Mouse (Mus musculus) embryonic facial prominence, embryonic 12.5 days (tissue): ENCODE measurements around the gene Gpr132. TPM values are rescaled to one million over a fixed set of nuclear protein-coding genes. Genes with fewer than 3 reads are reported as not detected.

Source experiments
- ATAC-seq: fragments of 200-750 bp; cut with Nextera tagmentation; 2 replicates; pipeline ENCODE4 v1.8.0; 2017; ENCODE audit not compliant: insufficient number of reproducible peaks, insufficient read depth, low FRiP score, low TSS enrichment
- H3K27ac ChIP-seq: fragments of 300-500 bp; sonication (generic); 2 replicates; pipeline ENCODE4 v1.5.1; 2016; ENCODE audit warnings: mild to moderate bottlenecking
- H3K27me3 ChIP-seq: fragments of 300-500 bp; sonication (generic); 2 replicates; pipeline ENCODE4 v1.6.1; 2016; ENCODE audit warnings: mild to moderate bottlenecking, moderate library complexity
- H3K36me3 ChIP-seq: fragments of 300-500 bp; sonication (generic); 2 replicates; pipeline ENCODE4 v1.6.1; 2016; ENCODE audit warnings: mild to moderate bottlenecking
- H3K4me1 ChIP-seq: fragments of 300-500 bp; sonication (generic); 2 replicates; pipeline ENCODE4 v1.6.1; 2016
- H3K4me2 ChIP-seq: fragments of 300-500 bp; sonication (generic); replicated peaks from 2 replicates; pipeline ENCODE4 v1.6.1; 2016; ENCODE audit warnings: mild to moderate bottlenecking, moderate library complexity
- H3K4me3 ChIP-seq: fragments of 300-500 bp; sonication (generic); 2 replicates; pipeline ENCODE4 v1.5.1; 2016; ENCODE audit warnings: mild to moderate bottlenecking
- H3K9ac ChIP-seq: fragments of 300-500 bp; sonication (generic); 2 replicates; pipeline ENCODE4 v1.6.1; 2016; ENCODE audit warnings: mild to moderate bottlenecking, moderate library complexity
- H3K9me3 ChIP-seq: fragments of 300-500 bp; sonication (generic); 2 replicates; pipeline ENCODE4 v1.6.1; 2016; ENCODE audit warnings: mild to moderate bottlenecking, moderate library complexity
- WGBS: fragments of 180-500 bp; shearing (Covaris S2); methylation state at CpG from one replicate; pipeline ENCODE4 v1.1.7; 2016; 5-methylcytosine and 5-hydroxymethylcytosine counted together
- polyA plus RNA-seq: library from polyadenylated mRNA; unstranded; fragments of >200 nt; fragmentation: Nextera tagmentation; extraction: Ambion mirVana; gene quantifications from 2 replicates; pipeline ENCODE4 v1.2.1, GENCODE M21; 2016

The Gpr132 gene
- polyA plus RNA-seq, 1 experiment from 2014 or later, result 0.23 TPM

DNA sequence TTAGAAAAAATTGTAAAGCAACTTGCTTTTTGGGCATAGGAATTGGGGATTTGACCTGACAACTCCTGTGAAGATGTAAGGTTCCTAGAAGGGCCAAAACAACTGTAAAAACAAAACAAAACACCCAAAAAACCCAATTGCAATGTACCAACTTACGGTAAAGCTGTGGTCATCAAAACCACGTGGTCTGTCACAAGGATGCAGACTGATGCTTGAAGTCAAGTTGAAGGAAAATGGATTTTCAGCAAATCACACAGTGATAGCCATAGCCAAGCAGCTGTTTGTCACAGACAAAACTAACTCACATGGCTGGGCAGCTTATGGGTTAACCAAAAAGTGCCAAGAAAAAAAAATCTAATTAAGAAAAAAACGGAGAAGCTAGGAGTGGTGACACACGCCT, 30.9 kb upstream of the Gpr132 start:
- Histone ChIP-seq H3K4me3 (no peak overlapping the region), H3K36me3 (no peaks in the 10 kb centered on the region), H3K4me2 (no peak overlapping the region), H3K27me3 (no peaks in the 10 kb centered on the region), H3K4me1 (peaks cover 4% of the 10 kb centered on the region; the same call in 1 of the 2 replicates), H3K9ac (no peak overlapping the region), H3K9me3 (no peaks in the 10 kb centered on the region), H3K27ac (no peak overlapping the region)
- WGBS, result 50% methylated on average over 4 of the region's 4 CpGs
- no peak for ATAC-seq

DNA sequence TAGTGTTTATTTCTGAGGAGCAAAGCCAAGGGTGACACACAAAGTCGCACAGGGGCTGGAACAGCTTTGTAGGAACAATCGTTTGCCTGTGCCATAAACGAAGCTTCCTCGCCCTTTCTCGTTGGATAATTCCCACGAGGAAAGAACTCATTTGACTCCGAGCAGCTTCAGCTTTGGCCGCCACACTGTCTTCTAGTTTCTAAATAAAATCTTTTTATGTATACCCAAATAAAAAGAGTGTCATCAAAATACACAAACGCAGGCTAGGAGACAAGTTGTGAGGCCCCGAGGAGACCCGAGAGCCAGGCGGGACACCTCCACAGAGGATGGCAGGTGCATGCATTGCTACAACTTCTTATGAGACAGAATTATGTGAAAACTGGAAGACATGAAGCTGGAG, 30.3 kb upstream of the Gpr132 start:
- Histone ChIP-seq H3K4me1 (peaks cover 4% of the 10 kb centered on the region; the same call in 1 of the 2 replicates), H3K4me3 (no peak overlapping the region), H3K4me2 (no peak overlapping the region), H3K9ac (no peak overlapping the region), H3K9me3 (no peaks in the 10 kb centered on the region), H3K27me3 (no peaks in the 10 kb centered on the region), H3K36me3 (no peaks in the 10 kb centered on the region), H3K27ac (no peak overlapping the region)
- 69% methylated on average over 12 of the region's 12 CpGs for WGBS
- no peak for ATAC-seq

DNA sequence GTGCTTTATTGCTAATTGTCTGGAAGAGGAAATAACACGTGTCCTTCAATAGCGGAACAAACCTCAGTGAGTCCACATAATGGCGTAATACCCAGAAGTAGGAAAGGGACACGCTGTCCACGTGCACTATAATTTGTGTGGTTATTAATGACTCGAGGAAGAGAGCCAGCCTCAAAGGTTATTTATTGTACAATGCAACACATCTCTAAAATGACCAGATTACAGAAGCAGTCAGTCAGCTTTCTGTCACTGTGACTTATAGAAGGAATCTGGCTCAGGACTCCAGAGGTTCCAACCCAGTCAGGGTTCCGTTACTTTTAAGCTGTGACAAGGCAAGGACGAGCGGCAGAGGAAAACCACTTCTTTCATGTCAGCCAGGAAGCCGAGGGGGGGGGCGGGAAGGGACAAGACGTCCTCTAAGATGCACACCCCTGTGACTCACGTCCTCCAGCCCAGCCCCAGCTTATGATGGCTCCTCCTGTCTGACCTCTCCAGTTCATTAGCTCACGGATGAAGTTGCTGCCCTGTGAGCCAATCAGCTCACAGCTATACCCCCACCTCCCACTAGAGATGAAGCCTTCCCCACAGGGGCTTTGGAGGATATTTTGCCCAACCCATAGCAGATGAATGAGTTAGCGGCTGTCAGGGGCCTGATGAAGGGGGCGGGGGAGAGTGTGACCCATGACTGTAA, 29.6 kb upstream of the Gpr132 start:
- Histone ChIP-seq H3K36me3 (no peaks in the 10 kb centered on the region), H3K27ac (no peak overlapping the region), H3K4me3 (no peak overlapping the region), H3K4me2 (peak overlapping the region; percentile 10), H3K4me1 (peaks cover 4% of the 10 kb centered on the region; the same call in 1 of the 2 replicates), H3K9ac (no peak overlapping the region), H3K9me3 (no peaks in the 10 kb centered on the region), H3K27me3 (no peaks in the 10 kb centered on the region)
- WGBS, result 33% methylated on average over 16 of the region's 16 CpGs
- ATAC-seq, result peak; percentile 70; the same call in 1 of the 2 replicates

DNA sequence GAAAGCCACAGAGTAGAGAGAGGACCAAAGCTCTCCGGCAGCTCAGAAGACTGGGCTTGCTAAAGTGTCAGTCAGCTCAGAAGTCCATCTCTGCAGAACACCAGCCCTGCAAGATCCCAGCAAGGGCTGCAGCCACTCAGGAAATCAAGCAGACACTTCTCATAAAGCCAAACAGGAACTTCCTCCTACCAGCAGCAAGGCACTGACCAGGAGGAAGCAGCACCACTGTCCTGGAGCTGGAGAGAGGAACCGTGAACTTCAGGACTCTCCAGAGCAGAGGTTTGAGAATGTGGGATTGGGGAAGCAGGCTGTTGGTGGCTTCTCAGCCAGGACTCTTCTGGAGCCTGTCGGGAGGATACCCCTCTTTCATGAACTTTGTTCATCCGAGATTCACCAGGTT, 26.9 kb upstream of the Gpr132 start:
- Histone ChIP-seq H3K36me3 (no peaks in the 10 kb centered on the region), H3K9me3 (no peaks in the 10 kb centered on the region), H3K4me1 (peaks cover 4% of the 10 kb centered on the region; the same call in 1 of the 2 replicates), H3K9ac (no peak overlapping the region), H3K27ac (peak overlapping the region; percentile 30; the same call in 1 of the 2 replicates), H3K4me3 (no peak overlapping the region), H3K27me3 (no peaks in the 10 kb centered on the region), H3K4me2 (no peak overlapping the region)
- WGBS, result 69% methylated on average over 4 of the region's 4 CpGs
- no peak for ATAC-seq

DNA sequence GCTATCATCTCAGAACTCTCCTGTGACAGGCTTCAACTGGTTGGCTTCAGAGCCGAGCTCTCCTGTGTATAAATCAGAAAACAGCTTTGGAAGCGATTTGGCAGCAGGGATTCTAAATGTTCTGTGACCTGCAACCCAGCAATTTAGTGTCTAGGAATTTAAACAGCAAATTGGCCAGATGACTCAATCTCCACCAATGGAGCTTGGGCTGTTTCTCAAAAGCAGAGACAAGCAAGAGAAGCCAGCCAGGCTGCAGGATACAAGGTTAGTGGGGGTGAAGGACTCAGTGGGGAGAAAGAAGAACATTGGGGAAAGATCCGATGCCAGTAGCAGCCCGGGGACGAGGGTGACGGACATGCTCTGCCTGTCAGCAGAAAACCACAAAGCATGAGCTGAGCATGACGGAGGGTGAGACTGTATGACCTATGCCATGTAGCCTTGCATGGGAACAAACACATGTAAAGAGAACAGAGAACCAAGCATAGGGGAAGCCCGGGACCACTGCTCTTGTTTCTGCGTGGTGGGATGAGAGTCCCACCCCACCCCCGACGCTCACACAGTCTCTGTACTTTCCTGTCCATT, 26.4 kb upstream of the Gpr132 start:
- Histone ChIP-seq H3K4me1 (peaks cover 4% of the 10 kb centered on the region; the same call in 1 of the 2 replicates), H3K9me3 (no peaks in the 10 kb centered on the region), H3K27ac (peak overlapping the region; percentile 30; the same call in 1 of the 2 replicates), H3K4me3 (no peak overlapping the region), H3K4me2 (no peak overlapping the region), H3K36me3 (no peaks in the 10 kb centered on the region), H3K9ac (no peak overlapping the region), H3K27me3 (no peaks in the 10 kb centered on the region)
- ATAC-seq, result no peak
- 67% methylated on average over 11 of the region's 11 CpGs for WGBS

DNA sequence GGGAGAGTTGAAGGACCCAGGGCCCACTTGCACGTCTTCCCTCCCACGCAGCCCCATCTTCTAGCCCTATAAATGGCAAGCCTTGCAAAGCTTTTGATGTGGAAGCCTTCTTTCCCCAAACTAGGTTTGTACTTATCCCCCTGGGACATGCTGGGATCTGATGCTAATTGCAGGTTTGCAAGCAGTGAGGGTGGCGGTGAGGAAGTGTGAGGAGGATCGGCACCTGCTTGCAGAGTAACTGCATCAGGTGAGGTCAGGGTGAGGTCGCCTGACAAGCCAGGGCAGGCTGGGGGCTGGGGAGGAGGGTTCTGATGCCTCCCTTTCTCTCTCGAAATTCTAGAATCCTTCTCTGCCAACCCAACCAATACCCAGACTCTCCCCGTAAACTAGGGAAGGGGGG, 17.4 kb upstream of the Gpr132 start:
- Histone ChIP-seq H3K36me3 (no peaks in the 10 kb centered on the region), H3K27ac (no peak overlapping the region), H3K4me2 (no peak overlapping the region), H3K9ac (no peak overlapping the region), H3K27me3 (no peaks in the 10 kb centered on the region), H3K4me1 (no peaks in the 10 kb centered on the region), H3K9me3 (peaks cover 4% of the 10 kb centered on the region; the same call in 1 of the 2 replicates), H3K4me3 (no peak overlapping the region)
- no peak for ATAC-seq
- WGBS, result 54% methylated on average over 7 of the region's 7 CpGs

DNA sequence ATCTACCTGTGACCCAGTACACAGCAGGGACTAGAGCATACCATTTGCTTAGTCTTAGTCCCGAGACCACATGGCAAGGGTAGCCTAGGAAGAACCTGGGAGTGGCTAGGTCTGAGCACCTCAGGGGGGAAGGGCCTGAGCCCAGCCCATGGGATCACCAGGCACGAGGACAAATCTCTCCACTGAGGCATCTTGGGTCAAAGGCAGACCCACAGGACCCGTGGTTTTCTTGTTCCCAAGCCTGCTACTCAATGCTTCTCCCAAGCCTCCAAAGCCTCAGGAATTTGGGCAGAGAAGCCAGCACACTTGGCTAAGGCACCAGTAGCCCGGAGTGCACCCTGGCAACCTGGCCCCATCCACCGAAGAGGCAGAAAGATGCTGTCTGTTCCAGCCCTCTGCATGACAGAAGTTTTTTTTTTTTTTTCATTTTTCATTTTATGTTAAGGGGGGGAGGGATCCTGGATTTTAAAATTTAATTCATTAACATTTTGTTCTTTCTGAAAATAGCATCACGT, 13.3 kb upstream of the Gpr132 start:
- Histone ChIP-seq H3K27me3 (peaks cover 34% of the 10 kb centered on the region), H3K9me3 (no peaks in the 10 kb centered on the region), H3K36me3 (no peaks in the 10 kb centered on the region), H3K27ac (no peak overlapping the region), H3K4me3 (no peak overlapping the region), H3K4me1 (peaks cover 17% of the 10 kb centered on the region), H3K9ac (no peak overlapping the region), H3K4me2 (no peak overlapping the region)
- no peak for ATAC-seq
- WGBS, result 65% methylated on average over 6 of the region's 6 CpGs

DNA sequence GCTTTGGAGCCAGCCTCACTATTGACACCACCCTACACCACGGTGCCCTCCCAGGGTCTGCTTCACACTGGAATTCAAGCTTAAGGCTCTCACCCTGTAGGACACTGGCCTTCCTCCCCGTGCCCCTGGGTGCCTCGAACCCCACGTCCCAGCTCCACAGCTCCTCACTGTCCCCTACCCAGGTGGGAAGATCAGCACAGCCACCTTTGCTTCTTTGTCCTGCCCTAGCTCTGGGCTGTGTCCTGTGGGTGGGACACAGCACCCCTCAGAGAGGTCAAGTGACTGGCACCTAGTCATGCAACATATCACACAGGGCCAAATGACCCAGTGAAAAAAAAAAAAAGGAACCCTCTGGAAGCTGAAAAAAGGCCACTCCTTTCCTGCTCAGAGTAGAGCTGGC, 12.6 kb upstream of the Gpr132 start:
- ATAC-seq, result no peak
- 84% methylated on average over 4 of the region's 4 CpGs for WGBS
- H3K27me3 ChIP-seq, result peaks cover 41% of the 10 kb centered on the region
- H3K4me2 ChIP-seq, result no peak overlapping the region
- H3K9ac ChIP-seq, result no peak overlapping the region
- H3K27ac ChIP-seq, result no peak overlapping the region
- H3K4me1 ChIP-seq, result peaks cover 20% of the 10 kb centered on the region
- no peaks in the 10 kb centered on the region for H3K36me3 ChIP-seq
- H3K4me3 ChIP-seq, result no peak overlapping the region
- H3K9me3 ChIP-seq, result no peaks in the 10 kb centered on the region

DNA sequence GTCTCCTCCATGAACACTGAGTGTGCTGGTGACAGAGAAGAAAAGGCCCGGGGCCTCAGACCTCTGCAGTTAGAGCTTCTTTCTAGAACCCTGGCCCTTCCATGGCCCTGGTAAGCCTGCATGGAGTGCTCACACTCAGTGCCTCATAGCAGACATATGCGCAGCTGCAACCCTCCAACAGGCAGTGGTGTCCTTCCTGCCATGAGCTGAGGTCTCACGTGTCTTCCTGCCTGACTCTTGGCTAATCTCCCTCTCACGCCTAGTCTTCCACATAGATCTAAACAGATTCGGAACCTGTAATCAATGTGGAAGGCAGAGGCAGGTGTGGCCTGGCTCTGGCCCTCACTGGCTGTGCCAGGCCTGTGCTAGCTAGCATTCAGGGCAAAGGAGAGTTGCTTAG, 11.7 kb upstream of the Gpr132 start:
- ATAC-seq, result no peak
- H3K27ac ChIP-seq, result no peak overlapping the region
- H3K9ac ChIP-seq, result no peak overlapping the region
- no peak overlapping the region for H3K4me2 ChIP-seq
- peaks cover 20% of the 10 kb centered on the region for H3K4me1 ChIP-seq
- H3K36me3 ChIP-seq, result no peaks in the 10 kb centered on the region
- H3K4me3 ChIP-seq, result no peak overlapping the region
- 75% methylated on average over 5 of the region's 5 CpGs for WGBS
- H3K27me3 ChIP-seq, result peaks cover 50% of the 10 kb centered on the region
- H3K9me3 ChIP-seq, result no peaks in the 10 kb centered on the region

DNA sequence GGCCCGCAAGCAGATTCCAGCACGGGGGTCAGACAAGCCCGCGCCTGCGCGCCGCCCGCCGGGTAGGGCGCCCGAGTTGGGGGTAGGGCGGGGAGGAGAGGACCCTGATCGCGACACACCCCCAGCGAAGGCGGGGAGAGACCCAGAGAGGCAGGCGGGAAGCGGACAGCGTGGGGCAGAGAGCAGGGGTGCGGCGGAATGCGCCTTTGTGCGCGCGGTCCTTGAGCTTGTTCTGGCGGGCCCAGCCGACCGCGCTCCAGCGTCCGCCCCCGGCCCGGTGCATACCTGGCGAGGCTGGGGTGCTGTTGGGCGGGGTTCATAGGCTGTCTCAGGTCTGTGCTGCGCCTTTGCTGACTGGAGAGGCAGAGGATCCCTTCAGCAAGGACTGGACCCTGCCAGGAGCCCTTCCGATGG, 9.6 kb upstream of the Gpr132 start:
- peak; percentile 22; the same call in 1 of the 2 replicates for ATAC-seq
- H3K4me2 ChIP-seq, result peak overlapping the region; percentile 79
- H3K36me3 ChIP-seq, result no peaks in the 10 kb centered on the region
- WGBS, result under 1% methylated on average over 36 of the region's 37 CpGs
- H3K4me3 ChIP-seq, result peak overlapping the region; percentile 44
- H3K27ac ChIP-seq, result peak overlapping the region; percentile 54
- H3K27me3 ChIP-seq, result peaks cover 70% of the 10 kb centered on the region
- H3K9me3 ChIP-seq, result no peaks in the 10 kb centered on the region
- H3K4me1 ChIP-seq, result peaks cover 27% of the 10 kb centered on the region
- peak overlapping the region; percentile 57 for H3K9ac ChIP-seq

DNA sequence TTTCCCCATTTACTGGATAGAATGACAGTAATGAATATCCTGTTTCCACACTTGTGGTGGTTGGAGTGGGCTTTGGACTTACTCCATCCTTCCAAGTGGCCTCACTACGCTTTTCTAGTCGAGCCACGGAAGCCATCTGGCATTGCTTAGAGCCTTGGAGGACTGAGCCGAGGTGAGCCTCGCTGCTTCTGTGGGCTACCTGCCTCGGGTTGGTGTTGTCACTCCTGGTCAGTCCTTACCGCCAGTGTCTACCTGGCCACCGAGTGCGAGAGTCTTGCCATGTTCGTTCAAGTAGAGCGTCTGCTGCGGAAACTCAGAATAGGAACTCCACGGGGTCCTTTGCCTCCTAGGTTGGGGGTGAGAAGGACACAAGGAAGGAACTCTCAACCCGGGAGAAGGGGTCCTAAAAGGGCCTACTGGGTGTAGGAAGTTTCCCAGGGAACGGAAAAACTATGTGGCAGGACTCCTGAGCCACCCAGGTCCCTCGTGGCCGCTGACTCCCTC, 9.1 kb upstream of the Gpr132 start:
- Histone ChIP-seq H3K4me1 (peaks cover 27% of the 10 kb centered on the region), H3K27ac (0 out of 2 replicates have a peak overlapping the region, but pooled peaks have one; percentile 23), H3K9me3 (no peaks in the 10 kb centered on the region), H3K9ac (peak overlapping the region; percentile 57), H3K4me2 (peak overlapping the region; percentile 79), H3K4me3 (peak overlapping the region; percentile 44), H3K36me3 (no peaks in the 10 kb centered on the region), H3K27me3 (peaks cover 71% of the 10 kb centered on the region)
- ATAC-seq, result no peak
- 1% methylated on average over 17 of the region's 17 CpGs for WGBS
